Mouse (Mus musculus): ENCODE results near the gene Ybx2.

Gene Ybx2

GRCm38 (mm10) chr11:69932254-69932653, 3.3 kb upstream of the Ybx2 start:
- no peak for ATAC-seq (ENCODE audit: insufficient number of reproducible peaks, low FRiP score, low TSS enrichment)

GRCm38 (mm10) chr11:69933066-69933465, 2.5 kb upstream of the Ybx2 start:
- no peak for ATAC-seq (ENCODE audit: insufficient number of reproducible peaks, low FRiP score, low TSS enrichment)

GRCm38 (mm10) chr11:69934169-69934568, 1.4 kb upstream of the Ybx2 start:
- 0 out of 2 replicates have a peak, but pooled peaks have one; percentile 12 for ATAC-seq (ENCODE audit: insufficient number of reproducible peaks, low FRiP score, low TSS enrichment)

- ATAC-seq (ENCODE audit: insufficient number of reproducible peaks, low FRiP score, low TSS enrichment), result no peak
Measured at GRCm38 (mm10) chr11:69934681-69935080, 915 bp upstream of the Ybx2 start.

- ATAC-seq (ENCODE audit: insufficient number of reproducible peaks, low FRiP score, low TSS enrichment), result no peak
Measured at GRCm38 (mm10) chr11:69936156-69936555, 560 bp downstream of the Ybx2 start.

- ATAC-seq (ENCODE audit: insufficient number of reproducible peaks, low FRiP score, low TSS enrichment), result no peak
Measured at GRCm38 (mm10) chr11:69936714-69937347, 1.2 kb downstream of the Ybx2 start.

- ATAC-seq (ENCODE audit: insufficient number of reproducible peaks, low FRiP score, low TSS enrichment), result no peak
Measured at GRCm38 (mm10) chr11:69937385-69937784, 1.8 kb downstream of the Ybx2 start.

GRCm38 (mm10) chr11:69937834-69938233, 2.2 kb downstream of the Ybx2 start:
- ATAC-seq (ENCODE audit: insufficient number of reproducible peaks, low FRiP score, low TSS enrichment), result no peak

GRCm38 (mm10) chr11:69938401-69938979, 2.9 kb downstream of the Ybx2 start:
- ATAC-seq (ENCODE audit: insufficient number of reproducible peaks, low FRiP score, low TSS enrichment), result no peak

GRCm38 (mm10) chr11:69939181-69939580, 3.6 kb downstream of the Ybx2 start:
- no peak for ATAC-seq (ENCODE audit: insufficient number of reproducible peaks, low FRiP score, low TSS enrichment)

GRCm38 (mm10) chr11:69939731-69940130, 4.1 kb downstream of the Ybx2 start:
- no peak for ATAC-seq (ENCODE audit: insufficient number of reproducible peaks, low FRiP score, low TSS enrichment)

- no peak for ATAC-seq (ENCODE audit: insufficient number of reproducible peaks, low FRiP score, low TSS enrichment)
Measured at GRCm38 (mm10) chr11:69940962-69941361, 5.4 kb downstream of the Ybx2 start.

GRCm38 (mm10) chr11:69945216-69945615, 9.6 kb downstream of the Ybx2 start:
- ATAC-seq (ENCODE audit: insufficient number of reproducible peaks, low FRiP score, low TSS enrichment), result no peak

- ATAC-seq (ENCODE audit: insufficient number of reproducible peaks, low FRiP score, low TSS enrichment), result no peak
Measured at GRCm38 (mm10) chr11:69945997-69946891, 10.6 kb downstream of the Ybx2 start.

- no peak for ATAC-seq (ENCODE audit: insufficient number of reproducible peaks, low FRiP score, low TSS enrichment)
Measured at GRCm38 (mm10) chr11:69947337-69948065, 11.9 kb downstream of the Ybx2 start.

- ATAC-seq (ENCODE audit: insufficient number of reproducible peaks, low FRiP score, low TSS enrichment), result no peak
Measured at GRCm38 (mm10) chr11:69948066-69948762, 12.6 kb downstream of the Ybx2 start, which contains the start of gene Slc2a4. Slc2a4 (minus strand) TSS chr11:69948188.

- ATAC-seq (ENCODE audit: insufficient number of reproducible peaks, low FRiP score, low TSS enrichment), result 0 out of 2 replicates have a peak, but pooled peaks have one; percentile 26
Measured at GRCm38 (mm10) chr11:69948763-69949150, 13.2 kb downstream of the Ybx2 start.

GRCm38 (mm10) chr11:69950807-69951459, 15.3 kb downstream of the Ybx2 start:
- no peak for ATAC-seq (ENCODE audit: insufficient number of reproducible peaks, low FRiP score, low TSS enrichment)

- no peak for ATAC-seq (ENCODE audit: insufficient number of reproducible peaks, low FRiP score, low TSS enrichment)
Measured at GRCm38 (mm10) chr11:69952274-69952673, 16.7 kb downstream of the Ybx2 start.
